Mouse (Mus musculus) left cerebral cortex, postnatal 14 days (tissue): ENCODE measurements around the gene Vezt. TPM values are rescaled to one million over a fixed set of nuclear protein-coding genes. Genes with fewer than 3 reads are reported as not detected.

Experiments used
- DNase-seq, 2 experiments: peaks; one replicate each; pipeline ENCODE4 v3.0.0; 2021 to 2022; ENCODE audit warnings: low spot score in 2 of 2, mixed read lengths in 1 of 2
- intact Hi-C: fragments of 180-260 bp; cut with DNase I; formaldehyde crosslinking; loops from one replicate; pipeline ENCODE4 v1.15.1; 2025
- total RNA-seq, 2 experiments: library from RNA; stranded (reverse); gene quantifications; 2 replicates each; pipeline ENCODE4 v1.2.3; 2021

Vezt gene
- total RNA-seq, 2 experiments from 2014 or later, result 86.8 to 102 TPM

DNA sequence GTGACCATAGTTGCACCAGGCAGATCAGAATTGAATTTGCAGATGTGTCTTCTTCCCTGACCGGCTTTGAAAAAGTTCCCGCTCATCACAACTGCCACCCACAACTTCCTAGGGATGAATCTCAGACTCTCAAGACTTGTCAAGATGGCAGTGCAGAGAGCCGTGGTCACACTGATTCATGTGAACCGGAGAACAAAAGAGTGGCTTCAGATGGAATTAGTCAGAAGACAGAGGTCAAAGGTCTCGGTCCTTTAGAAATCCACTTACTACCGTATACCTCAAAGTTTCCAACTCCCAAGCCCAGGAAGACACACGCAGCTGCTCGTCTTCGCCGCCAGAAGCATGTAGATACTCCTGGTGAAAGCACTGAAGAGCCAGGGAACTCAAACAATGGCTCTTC, 8.3 kb upstream of the Vezt start:
- no peak for DNase-seq
- intact Hi-C loops, result no loop called here

DNA sequence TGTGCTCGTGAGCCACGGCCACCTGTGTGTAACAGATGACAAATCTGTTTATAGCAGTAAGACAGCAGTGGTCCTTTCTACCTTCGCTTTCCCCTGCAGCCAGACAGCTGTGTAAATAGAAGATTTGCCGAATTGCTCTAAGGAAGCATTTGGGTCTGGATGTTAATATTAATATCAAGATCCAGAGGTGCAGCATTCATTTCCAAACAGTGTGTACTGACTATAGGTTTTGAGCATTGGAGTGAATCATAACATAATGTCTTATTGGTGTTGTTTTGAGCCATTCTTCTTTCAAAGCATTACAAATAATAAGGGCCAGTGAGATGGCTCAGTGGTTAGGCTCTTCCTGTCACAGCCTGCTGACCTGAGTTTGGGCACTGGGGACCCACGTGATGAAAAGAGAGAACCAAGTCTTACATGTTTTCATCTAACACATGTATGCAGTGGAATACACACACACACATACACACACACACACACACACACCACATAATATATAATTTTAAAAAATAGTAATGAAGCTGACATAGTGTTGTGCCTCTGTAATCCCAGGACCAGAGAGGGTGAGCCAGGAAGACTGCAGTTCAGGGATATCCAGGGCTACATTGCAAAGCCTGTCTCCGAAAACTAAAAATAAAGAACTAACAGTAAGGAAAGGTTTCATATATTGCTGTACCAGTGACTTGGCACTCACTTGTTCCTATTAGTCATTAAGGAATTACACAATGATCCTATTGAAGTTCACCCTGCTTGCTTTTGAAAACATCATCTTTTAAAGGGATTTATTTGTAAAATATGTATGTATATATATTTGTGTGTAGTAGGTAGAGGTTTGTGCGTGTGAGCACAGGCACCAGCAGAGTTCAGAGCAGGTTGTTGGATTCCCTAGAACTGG, 3.0 kb upstream of the Vezt start:
- no peak for DNase-seq
- intact Hi-C loops, result loop anchor here (5.0 kb wide), 1 partner anchor 59 kb away; no protein-coding TSS in a partner anchor

DNA sequence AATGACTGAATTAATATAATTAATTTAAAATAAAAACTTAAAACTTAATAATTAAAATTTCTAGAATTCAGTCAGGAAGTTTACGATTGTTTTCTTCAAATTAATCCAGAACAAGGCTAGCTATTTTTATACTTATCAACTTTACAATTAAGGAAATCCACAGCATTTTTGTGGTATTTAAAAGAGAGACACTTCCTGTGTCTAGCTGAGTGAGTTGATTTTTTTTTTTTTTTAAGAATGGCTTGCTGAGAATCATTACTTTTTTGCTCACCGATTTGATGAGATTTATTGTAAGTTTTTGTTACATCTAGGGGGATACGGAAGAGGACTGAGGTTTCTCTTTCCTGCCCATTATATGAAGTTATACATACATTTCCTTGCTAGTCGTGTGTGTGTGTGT, 2.0 kb upstream of the Vezt start:
- intact Hi-C loops, result loop anchor here (5.0 kb wide), 1 partner anchor 60 kb away; no protein-coding TSS in a partner anchor
- DNase-seq, result no peak

- intact Hi-C loops, result loop anchor here (5.0 kb wide), 1 partner anchor 60 kb away; no protein-coding TSS in a partner anchor
- DNase-seq, result no peak
These were observed 1.6 kb upstream of the Vezt start for GRCm38 (mm10) chr10:94037196-94037595.

- intact Hi-C loops, result loop anchor here (1.0 to 5.0 kb wide), 2 partner anchors 61 to 79 kb away; no protein-coding TSS in a partner anchor
- DNase-seq, result peak in 1 of 2 experiments; percentile 20
These were observed 750 bp upstream of the Vezt start for GRCm38 (mm10) chr10:94036375-94036758.

GRCm38 (mm10) chr10:94034876-94035657, 550 bp downstream of the Vezt start:
- intact Hi-C loops, result loop anchor here (5.0 kb wide), 1 partner anchor 62 kb away; no protein-coding TSS in a partner anchor
- DNase-seq, result peak in 1 of 2 experiments; percentile 39

- no peak for DNase-seq
- intact Hi-C loops, result no loop called here
These were observed 4.5 kb downstream of the Vezt start for GRCm38 (mm10) chr10:94031164-94031563.

- intact Hi-C loops, result no loop called here
These were observed 7.1 kb downstream of the Vezt start for GRCm38 (mm10) chr10:94028493-94028892.

GRCm38 (mm10) chr10:94025079-94025478, 10.5 kb downstream of the Vezt start:
- DNase-seq, result no peak
- intact Hi-C loops, result no loop called here

More at GRCm38 (mm10) chr10:94028493-94028892, 7.1 kb downstream of the Vezt start:
- DNase-seq, result no peak

DNA sequence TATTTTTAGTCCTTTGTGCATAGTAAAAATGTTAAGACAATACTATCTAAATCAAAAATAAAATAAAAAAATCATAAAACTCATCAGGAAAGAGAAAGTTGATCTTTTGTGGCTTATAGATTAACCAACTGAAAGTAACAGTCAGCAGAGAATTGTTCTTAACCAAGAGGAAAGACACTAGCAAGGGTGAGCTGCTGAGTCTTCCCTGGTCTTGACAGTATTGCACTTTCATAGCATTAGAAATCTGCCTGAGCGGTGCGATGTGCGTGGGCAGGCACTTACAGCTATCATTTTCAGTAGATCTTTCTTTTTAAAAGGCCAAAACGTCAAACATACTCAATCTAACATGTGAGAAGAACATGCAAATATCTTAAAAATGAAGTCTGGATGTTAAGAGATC, 14.6 kb downstream of the Vezt start:
- intact Hi-C loops, result no loop called here
- DNase-seq, result no peak

- DNase-seq, result peak in 1 of 2 experiments; percentile 12
- intact Hi-C loops, result no loop called here
These were observed 15.0 kb downstream of the Vezt start for GRCm38 (mm10) chr10:94020587-94020986.

GRCm38 (mm10) chr10:94017455-94017854, 18.2 kb downstream of the Vezt start:
- DNase-seq, result no peak
- intact Hi-C loops, result no loop called here

DNA sequence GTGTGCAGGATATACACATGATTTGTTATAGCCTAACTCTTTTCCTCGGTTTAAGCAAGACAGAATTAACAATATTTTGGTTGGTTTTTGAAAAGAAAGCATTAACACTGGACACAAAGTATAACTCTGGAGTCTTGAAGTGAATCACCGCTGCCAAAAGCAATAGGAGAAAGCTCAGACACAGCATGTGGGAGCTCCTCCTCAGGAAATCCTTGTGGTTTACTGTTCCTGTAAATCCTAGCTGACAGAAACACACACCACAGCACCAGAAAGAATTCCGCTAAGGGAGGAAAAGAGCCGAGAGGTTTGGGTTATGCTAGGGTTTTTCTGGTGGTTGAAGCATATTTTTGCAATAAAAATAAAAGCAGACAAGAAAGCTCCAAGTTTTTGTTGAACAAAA, 21.4 kb downstream of the Vezt start:
- DNase-seq, result no peak
- intact Hi-C loops, result no loop called here

GRCm38 (mm10) chr10:94013196-94013595, 22.4 kb downstream of the Vezt start:
- intact Hi-C loops, result no loop called here
- peak; percentile 64 to 76 for DNase-seq

DNA sequence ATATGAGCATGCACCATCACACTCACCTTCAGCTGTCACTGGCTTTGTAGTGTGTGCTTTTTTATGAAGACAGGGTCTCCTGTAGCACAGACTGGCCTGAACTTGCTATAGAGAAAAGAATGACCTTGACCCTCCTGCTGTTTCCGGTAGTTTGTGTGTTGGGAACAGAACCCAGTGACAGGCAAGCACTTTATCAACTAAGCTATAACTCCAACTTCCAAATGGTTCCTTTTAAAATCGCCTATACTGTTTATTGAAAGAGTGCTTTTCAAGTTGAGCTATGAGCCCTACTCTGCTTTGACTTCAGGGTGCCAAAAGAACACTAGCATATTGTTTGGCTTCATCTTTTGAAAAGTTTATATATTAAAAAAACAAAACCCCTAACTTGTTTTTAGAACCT, 24.6 kb downstream of the Vezt start:
- intact Hi-C loops, result no loop called here
- DNase-seq, result no peak

GRCm38 (mm10) chr10:94009991-94010679, 25.5 kb downstream of the Vezt start:
- DNase-seq, result no peak
- intact Hi-C loops, result no loop called here

DNA sequence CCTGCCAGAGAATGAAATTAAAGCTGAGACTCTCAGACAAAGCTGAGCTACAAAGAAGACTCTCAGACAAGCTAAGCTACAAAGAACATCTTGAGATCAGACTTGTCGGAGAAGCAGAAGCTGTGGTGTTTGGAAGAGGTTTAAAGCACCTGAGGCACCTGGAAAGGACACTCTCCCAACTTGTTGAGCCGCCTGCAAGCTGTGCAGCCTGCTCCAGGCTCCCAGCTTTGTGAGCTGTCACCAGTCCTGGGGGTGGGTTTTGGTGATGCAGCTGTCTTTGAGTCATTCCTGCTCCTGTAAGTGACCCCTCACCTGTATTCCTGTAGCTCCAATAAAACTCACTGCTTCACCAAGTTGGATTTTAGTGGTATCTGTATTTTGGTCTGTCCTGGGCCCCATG, 27.3 kb downstream of the Vezt start:
- intact Hi-C loops, result no loop called here
- no peak for DNase-seq

DNA sequence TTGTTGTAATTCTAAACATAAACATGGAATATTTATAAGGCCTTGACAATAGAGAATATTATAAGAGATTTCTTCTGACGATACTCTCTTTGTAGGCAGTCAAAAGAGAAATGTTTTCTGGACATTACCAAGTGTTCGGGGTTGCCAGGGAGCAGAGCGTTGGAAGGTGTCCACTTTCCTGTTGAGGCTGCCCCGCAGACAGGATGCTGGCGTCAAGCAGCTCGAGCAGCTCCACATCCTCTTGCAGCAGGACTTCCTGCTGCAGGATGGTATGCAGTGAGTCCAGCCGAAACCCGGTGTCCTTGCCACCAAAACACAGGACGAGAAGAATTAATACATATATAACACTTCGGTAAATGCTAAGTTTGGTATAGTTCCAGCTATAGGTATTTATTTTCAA, 35.4 kb downstream of the Vezt start:
- intact Hi-C loops, result no loop called here
- DNase-seq, result no peak

DNA sequence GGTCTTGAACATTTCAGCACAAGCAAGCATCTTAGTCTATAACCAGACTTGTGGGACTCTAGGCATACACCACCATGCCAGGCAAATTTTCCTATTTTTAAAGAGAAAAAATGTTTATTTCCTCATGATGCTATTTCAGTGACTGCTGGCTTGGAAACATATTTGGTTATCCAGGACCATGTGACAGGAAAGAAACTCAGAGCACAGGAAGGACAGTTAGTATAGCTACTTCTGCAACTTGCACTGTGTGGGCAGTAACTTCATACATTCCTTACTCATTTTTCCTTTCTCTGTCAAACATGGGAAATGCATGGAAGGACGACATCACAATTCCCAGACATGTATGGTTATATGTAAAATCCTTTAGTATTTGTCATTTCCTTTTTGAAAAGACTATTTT, 36.3 kb downstream of the Vezt start:
- no peak for DNase-seq

DNA sequence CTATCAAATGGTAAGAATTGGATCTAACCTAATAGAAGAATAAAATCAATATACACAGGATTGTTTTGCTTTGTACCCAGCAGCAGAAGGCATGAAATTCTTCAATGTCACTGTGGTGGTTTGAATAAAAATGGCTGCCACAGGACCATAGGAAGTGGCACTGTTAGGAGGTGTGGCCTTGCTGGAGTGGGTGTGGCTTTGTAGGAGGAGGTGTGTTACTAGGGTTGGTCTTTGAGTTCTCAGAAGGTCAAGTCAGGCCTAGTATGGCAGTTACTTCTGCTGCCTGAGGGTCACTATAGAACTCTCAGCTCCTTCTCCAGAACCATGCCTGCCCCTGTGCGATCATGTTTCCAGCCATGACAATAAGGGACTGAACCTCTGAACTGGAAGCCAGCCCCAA, 40.5 kb downstream of the Vezt start:
- intact Hi-C loops, result no loop called here
- no peak for DNase-seq

More for the DNA sequence above, 36.3 kb downstream of the Vezt start:
- intact Hi-C loops, result no loop called here
